Mouse (Mus musculus) embryonic stem cell, embryonic (primary cell): ENCODE measurements around the gene Prdm2.

Source experiments
- CTCF ChIA-PET, 4 experiments: fragments of 300-600 bp in 2 of 4; fragments of 350-600 bp in 2 of 4; sonication (Branson Sonifier 250); formaldehyde crosslinking; loops; one replicate each; lab custom pipeline; 2022; ENCODE audit warnings: inconsistent platforms in 2 of 4; lab: Charles Lee
- POLR2A ChIA-PET, 4 experiments: fragments of 300-600 bp in 2 of 4; fragments of 350-600 bp in 2 of 4; sonication (Branson Sonifier 250); formaldehyde crosslinking; loops; one replicate each; lab custom pipeline; 2022; ENCODE audit warnings: antibody characterized with exemption in 4 of 4, inconsistent platforms in 1 of 4; lab: Charles Lee

Gene Prdm2

GRCm38 (mm10) chr4:143141645-143142259, 71.0 kb downstream of the Prdm2 start:
- ChIA-PET POLR2A (interaction anchor here in 3 of 4 experiments (0.7 to 7.4 kb wide), 4 partner anchors 12 to 145 kb away, joined by 3 to 41 read pairs (median 8); no protein-coding TSS in a partner anchor), CTCF (interaction anchor here in 1 of 4 experiments (0.6 kb wide), 1 partner anchor 121 kb away, joined by 3 read pairs; no protein-coding TSS in a partner anchor)

DNA sequence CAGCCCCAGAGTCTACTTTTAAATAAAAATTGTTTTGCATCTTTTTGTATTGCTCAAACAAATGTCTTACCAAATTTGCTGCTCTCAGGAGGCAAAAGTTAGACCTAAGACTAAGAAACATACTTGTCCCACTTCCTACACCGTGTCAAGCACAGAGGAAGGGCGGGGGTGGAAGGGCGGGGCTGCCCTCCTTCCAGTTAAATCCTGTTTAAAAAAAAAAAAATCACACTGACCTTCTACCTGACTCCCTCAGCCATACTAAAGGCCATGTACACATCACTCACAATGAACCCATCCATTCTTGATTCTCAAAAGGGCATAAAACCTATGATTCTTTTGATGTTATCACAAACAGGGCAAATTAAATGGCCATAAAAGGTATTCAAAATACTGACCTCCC, 71.9 kb downstream of the Prdm2 start:
- CTCF ChIA-PET, result interaction anchor here in 1 of 4 experiments (0.6 kb wide), 1 partner anchor 18 kb away, joined by 3 read pairs; no protein-coding TSS in a partner anchor
- POLR2A ChIA-PET, result interaction anchor here in 3 of 4 experiments (0.6 to 7.4 kb wide), 8 partner anchors 12 to 146 kb away, joined by 3 to 41 read pairs (median 5); no protein-coding TSS in a partner anchor

- ChIA-PET CTCF (no interaction called here), POLR2A (interaction anchor here in 2 of 4 experiments (1.0 to 4.8 kb wide), 9 partner anchors 10 to 80 kb away, joined by 3 to 17 read pairs (median 4); no protein-coding TSS in a partner anchor)
Measured at GRCm38 (mm10) chr4:143132433-143132832, 80.4 kb downstream of the Prdm2 start.

GRCm38 (mm10) chr4:143130441-143130840, 82.4 kb downstream of the Prdm2 start:
- CTCF ChIA-PET, result no interaction called here

GRCm38 (mm10) chr4:143129261-143129760, 83.5 kb downstream of the Prdm2 start:
- CTCF ChIA-PET, result interaction anchor here in 2 of 4 experiments (0.7 to 1.2 kb wide), 2 partner anchors 19 to 109 kb away, joined by 3 read pairs; no protein-coding TSS in a partner anchor
- POLR2A ChIA-PET, result interaction anchor here in 2 of 4 experiments (0.7 to 4.8 kb wide), 7 partner anchors 14 to 152 kb away, joined by 3 to 17 read pairs (median 4); no protein-coding TSS in a partner anchor

More at GRCm38 (mm10) chr4:143130441-143130840, 82.4 kb downstream of the Prdm2 start:
- POLR2A ChIA-PET, result interaction anchor here in 2 of 4 experiments (0.9 to 4.8 kb wide), 8 partner anchors 13 to 108 kb away, joined by 3 to 17 read pairs (median 5); no protein-coding TSS in a partner anchor

- POLR2A ChIA-PET, result interaction anchor here in 2 of 4 experiments (1.4 to 3.4 kb wide), 2 partner anchors 19 to 35 kb away, joined by 3 to 14 read pairs; no protein-coding TSS in a partner anchor
Measured at GRCm38 (mm10) chr4:143127171-143127570, 85.6 kb downstream of the Prdm2 start.

GRCm38 (mm10) chr4:143126476-143126875, 86.3 kb downstream of the Prdm2 start:
- ChIA-PET CTCF (interaction anchor here in 1 of 4 experiments (0.6 kb wide), 1 partner anchor 254 kb away, joined by 3 read pairs; no protein-coding TSS in a partner anchor), POLR2A (interaction anchor here in 2 of 4 experiments (1.4 to 3.4 kb wide), 3 partner anchors 14 to 35 kb away, joined by 3 to 14 read pairs (median 3); no protein-coding TSS in a partner anchor)

More at GRCm38 (mm10) chr4:143127171-143127570, 85.6 kb downstream of the Prdm2 start:
- CTCF ChIA-PET, result no interaction called here

DNA sequence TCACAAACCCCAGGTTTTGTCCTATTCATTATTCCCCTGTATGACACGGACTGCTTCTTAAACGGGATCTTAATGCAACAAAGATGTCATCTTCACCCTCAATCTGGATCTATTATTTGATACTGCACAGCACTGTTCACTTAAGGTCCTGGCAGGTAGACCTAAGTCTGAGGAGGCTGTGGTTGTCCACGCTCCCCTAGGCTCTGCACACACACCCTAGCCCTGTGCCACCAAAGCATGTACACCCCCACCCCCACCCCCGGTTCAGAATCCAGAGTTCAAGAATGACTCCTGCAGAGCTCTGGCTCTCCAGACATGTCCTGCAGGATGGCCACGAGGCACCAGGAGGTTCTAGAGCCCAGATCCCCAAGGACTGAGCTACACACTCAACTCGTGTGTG, 87.5 kb downstream of the Prdm2 start:
- ChIA-PET POLR2A (interaction anchor here in 2 of 4 experiments (0.8 to 3.4 kb wide), 5 partner anchors 11 to 37 kb away, joined by 3 to 16 read pairs (median 5); no protein-coding TSS in a partner anchor), CTCF (no interaction called here)

DNA sequence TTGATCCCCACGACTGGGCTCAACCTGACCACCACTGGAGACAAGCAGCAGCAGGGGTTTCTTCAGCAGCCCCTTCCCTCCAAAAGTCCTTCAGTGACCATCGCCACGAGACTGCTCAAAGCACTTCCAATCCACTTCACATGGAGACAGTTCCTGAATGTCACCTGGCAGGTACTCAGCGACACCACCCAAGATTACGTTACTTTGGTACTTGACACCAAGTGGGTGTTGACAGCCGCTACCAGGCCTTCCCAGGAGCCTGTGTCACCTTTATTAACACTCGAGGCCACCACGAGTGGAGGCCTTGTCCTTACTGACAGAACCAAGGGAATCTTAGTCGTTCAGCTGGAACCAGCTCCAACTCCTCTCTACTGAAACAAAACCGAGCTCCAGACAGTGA, 89.8 kb downstream of the Prdm2 start:
- ChIA-PET CTCF (interaction anchor here in 1 of 4 experiments (0.7 kb wide), 1 partner anchor 18 kb away, joined by 3 read pairs; no protein-coding TSS in a partner anchor), POLR2A (interaction anchor here in 2 of 4 experiments (1.1 to 3.2 kb wide), 3 partner anchors 10 to 39 kb away, joined by 3 to 16 read pairs (median 3); no protein-coding TSS in a partner anchor)

DNA sequence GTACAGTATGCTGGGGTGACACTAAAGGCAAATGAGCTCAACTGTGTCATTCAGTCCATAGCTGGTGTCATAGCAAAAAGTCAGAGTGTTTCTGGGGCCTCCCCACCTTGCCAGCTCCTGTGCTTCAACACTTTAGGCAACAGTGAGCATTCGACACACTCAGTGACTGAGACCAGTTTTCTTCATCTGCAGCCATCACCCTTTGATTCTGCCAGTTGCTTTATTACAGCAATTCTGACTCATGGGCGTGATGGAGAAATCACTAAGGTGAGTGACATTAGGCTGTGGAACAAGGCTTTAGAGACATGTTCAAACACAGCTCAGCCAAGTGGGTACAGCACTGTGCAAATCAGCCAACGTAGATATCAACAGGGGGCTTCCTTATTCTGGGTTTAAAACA, 91.6 kb downstream of the Prdm2 start:
- ChIA-PET POLR2A (interaction anchor here in 2 of 4 experiments (0.6 to 1.9 kb wide), 5 partner anchors 9 to 117 kb away, joined by 3 to 6 read pairs (median 4); no protein-coding TSS in a partner anchor), CTCF (no interaction called here)

DNA sequence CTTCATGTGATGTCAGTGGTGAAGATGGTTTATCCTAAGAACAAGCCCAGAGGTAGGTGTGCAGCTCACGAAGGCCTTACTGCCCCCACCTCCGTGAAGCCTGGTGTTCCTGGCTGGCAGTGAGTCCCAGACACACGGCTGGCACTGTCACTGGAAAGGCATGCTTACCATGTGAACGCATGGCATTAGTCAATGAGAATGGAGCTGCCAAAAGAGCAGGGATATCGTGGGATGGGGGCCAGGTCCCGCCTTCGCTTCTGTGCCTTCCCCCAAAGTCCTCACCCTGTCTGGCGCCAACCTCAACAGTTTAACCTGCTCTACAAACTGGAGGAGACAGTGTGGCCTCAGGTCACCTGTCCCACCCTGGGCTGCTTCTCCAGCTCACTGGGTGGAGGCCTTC, 92.8 kb downstream of the Prdm2 start:
- CTCF ChIA-PET, result interaction anchor here in 2 of 4 experiments (0.6 to 1.4 kb wide), 3 partner anchors 20 to 191 kb away, joined by 3 to 4 read pairs (median 3); no protein-coding TSS in a partner anchor
- POLR2A ChIA-PET, result interaction anchor here in 1 of 4 experiments (1.0 to 1.4 kb wide), 4 partner anchors 12 to 139 kb away, joined by 3 to 4 read pairs (median 3); no protein-coding TSS in a partner anchor

DNA sequence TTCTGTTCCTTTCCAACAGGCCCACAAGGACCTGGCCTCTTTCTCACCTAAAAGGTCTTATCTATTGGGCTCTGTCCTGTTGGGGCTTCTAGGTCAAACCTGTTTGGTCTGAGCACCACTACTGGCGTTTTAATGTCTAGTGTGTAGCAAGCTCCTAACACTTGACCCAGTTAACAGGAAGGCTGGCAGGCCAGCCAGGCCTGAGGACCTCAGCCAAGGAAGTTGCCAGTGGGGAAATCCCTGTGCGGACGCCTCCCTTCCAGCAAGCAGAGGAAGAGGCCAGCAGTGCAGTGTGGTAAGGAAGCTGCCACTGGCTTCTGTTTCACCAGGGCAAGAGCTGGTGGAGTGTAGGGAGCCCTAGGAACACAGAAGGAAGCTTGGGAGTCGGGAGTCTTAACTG, 94.0 kb downstream of the Prdm2 start:
- CTCF ChIA-PET, result interaction anchor here in 3 of 4 experiments (0.6 to 1.4 kb wide), 5 partner anchors 17 to 262 kb away, joined by 3 to 11 read pairs (median 3); no protein-coding TSS in a partner anchor

DNA sequence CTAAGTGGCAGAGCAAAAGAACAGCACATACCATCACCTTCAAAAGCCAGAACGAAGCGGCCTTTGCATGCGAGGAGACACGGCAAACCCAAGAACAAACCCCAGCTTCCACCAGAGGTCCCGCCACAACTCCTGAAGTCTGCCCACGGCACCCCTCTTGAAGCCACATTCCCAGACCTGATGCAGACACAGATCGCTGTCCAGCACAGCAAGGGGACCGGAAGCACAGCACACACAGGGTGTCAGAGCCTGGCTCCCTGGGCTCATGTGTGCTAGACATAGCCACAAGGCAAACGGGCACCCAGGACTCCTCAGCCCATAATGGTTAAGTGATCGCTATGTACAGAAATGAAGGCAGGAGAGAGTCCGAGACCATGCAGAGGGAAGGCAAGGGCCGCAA, 96.9 kb downstream of the Prdm2 start:
- ChIA-PET POLR2A (interaction anchor here in 2 of 4 experiments (0.6 to 4.0 kb wide), 10 partner anchors 9 to 191 kb away, joined by 3 to 18 read pairs (median 4); partner anchors contain the start of gene Prdm2 (in 1 of the 2)), CTCF (interaction anchor here in 2 of 4 experiments (0.6 to 1.2 kb wide), 5 partner anchors 88 to 123 kb away, joined by 3 to 6 read pairs (median 3); no protein-coding TSS in a partner anchor)

More for the DNA sequence above, 94.0 kb downstream of the Prdm2 start:
- POLR2A ChIA-PET, result interaction anchor here in 2 of 4 experiments (1.2 to 1.7 kb wide), 4 partner anchors 29 to 140 kb away, joined by 3 to 4 read pairs (median 3); partner anchors contain the start of gene Prdm2 (in 1 of the 2)

DNA sequence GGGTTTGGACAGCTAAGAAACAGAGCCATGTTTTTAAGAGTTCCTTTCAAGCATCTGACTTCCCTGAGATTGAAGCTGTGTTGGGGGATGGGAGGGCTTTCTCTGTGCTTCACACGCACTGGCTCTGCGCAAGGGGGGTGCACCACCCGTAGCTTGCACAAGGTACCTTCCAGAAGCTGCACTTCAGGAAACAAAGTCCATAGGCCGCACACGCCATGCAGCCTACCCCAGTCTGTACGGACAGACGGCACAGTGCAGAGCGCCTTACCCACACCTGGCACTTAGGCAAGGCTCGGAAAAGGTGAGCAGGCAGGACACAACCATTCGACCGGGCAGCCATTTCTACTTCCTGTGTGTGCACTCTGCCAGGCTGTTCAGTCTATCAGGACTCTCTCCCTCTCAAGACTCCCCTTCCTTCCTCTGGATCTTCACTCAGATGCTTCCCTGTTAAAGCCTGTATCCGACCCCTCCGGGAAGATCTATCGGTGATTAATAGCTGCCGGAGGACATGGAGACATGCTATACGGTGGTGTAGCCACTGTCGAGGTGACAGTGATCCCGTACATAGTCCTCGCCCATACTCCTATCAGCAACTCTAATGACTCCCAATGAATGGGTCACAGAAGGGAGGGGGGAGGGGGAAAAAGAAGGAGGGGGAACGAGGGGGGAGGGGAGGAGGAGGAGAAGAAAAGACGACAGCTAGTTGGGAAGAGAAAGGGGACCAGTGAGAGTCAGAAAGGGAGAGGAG, 98.4 kb downstream of the Prdm2 start:
- CTCF ChIA-PET, result interaction anchor here (0.5 to 1.2 kb wide), 5 partner anchors 60 to 211 kb away, joined by 3 to 11 read pairs (median 4); no protein-coding TSS in a partner anchor

GRCm38 (mm10) chr4:143112985-143113384, 99.8 kb downstream of the Prdm2 start:
- CTCF ChIA-PET, result interaction anchor here in 1 of 4 experiments (2.2 kb wide), 1 partner anchor 86 kb away, joined by 5 read pairs; no protein-coding TSS in a partner anchor
- POLR2A ChIA-PET, result interaction anchor here in 2 of 4 experiments (0.6 to 4.0 kb wide), 6 partner anchors 9 to 126 kb away, joined by 3 to 18 read pairs (median 6); no protein-coding TSS in a partner anchor

More for the DNA sequence above, 98.4 kb downstream of the Prdm2 start:
- POLR2A ChIA-PET, result interaction anchor here in 2 of 4 experiments (0.5 to 4.0 kb wide), 13 partner anchors 8 to 287 kb away, joined by 3 to 18 read pairs (median 4); partner anchors contain the start of gene Prdm2 (in 1 of the 2)

DNA sequence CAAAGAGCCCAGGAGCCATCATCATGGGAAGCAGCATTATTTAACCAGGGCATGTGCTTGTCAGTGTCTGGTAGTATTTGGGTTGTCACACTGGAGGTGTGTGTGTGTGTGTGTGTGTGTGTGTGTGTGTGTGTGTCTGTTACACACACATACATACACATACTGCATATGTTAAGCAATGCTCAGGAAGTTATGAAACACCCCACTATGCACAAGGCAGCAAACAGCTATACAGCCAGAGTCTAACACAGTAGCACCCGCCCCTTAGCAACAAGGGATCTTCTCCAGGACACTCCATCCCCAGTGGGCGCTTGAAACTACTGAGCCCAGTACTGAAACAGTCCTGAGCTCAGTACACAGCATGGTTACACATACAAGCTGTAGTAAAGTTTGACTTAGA, 100.4 kb downstream of the Prdm2 start:
- ChIA-PET CTCF (interaction anchor here in 3 of 4 experiments (0.7 to 2.2 kb wide), 5 partner anchors 34 to 168 kb away, joined by 3 to 5 read pairs (median 3); no protein-coding TSS in a partner anchor), POLR2A (interaction anchor here in 2 of 4 experiments (0.6 to 4.0 kb wide), 6 partner anchors 9 to 126 kb away, joined by 3 to 18 read pairs (median 5); no protein-coding TSS in a partner anchor)
